Mouse (Mus musculus): ENCODE data around the gene Rnf113a1. TPM values are rescaled to one million over a fixed set of nuclear protein-coding genes. Genes with fewer than 3 reads are reported as not detected.

Rnf113a1 gene
- total RNA-seq (2023), result 3.2 TPM

GRCm38 (mm10) chrX:37191105-37191743 is at the start of gene Rnf113a1, which contains the start of gene Ndufa1:
Gene Rnf113a1, plus strand, starts transcription at chrX:37191245.
Gene Ndufa1, minus strand, starts transcription at chrX:37191163.

GRCm38 (mm10) chrX:37168742-37169141 is 22.3 kb upstream of the Rnf113a1 start, which contains the start of gene Akap14:
Gene Akap14, minus strand, starts transcription at chrX:37168842.

GRCm38 (mm10) chrX:37210941-37211340 is 19.9 kb downstream of the Rnf113a1 start, which contains the start of gene Gm9:
Gene Gm9, minus strand, starts transcription at chrX:37211041.

GRCm38 (mm10) chrX:37222158-37222557 is 31.1 kb downstream of the Rnf113a1 start, which contains the start of gene Rhox1:
Gene Rhox1, minus strand, starts transcription at chrX:37222258.

Other genes starting within 250 kb of the Rnf113a1 start
- 151 TPM for gene Sept6, start 199.5 kb upstream of the Rnf113a1 start, total RNA-seq (2023)
- gene Sowahd, start 142.4 kb upstream of the Rnf113a1 start, total RNA-seq (2023), result not detected
- 1,478 TPM for gene Rpl39, start 105.8 kb upstream of the Rnf113a1 start, total RNA-seq (2023)
- gene Upf3b, start 80.9 kb upstream of the Rnf113a1 start, total RNA-seq (2023), result 27.4 TPM
- gene Nkap, start 64.5 kb upstream of the Rnf113a1 start, total RNA-seq (2023), result 16.9 TPM
- gene Akap14, start 22.4 kb upstream of the Rnf113a1 start, total RNA-seq (2023), result not detected
- 87.6 TPM for gene Ndufa1, start 82 bp upstream of the Rnf113a1 start, total RNA-seq (2023)
- gene Gm9, start 19.8 kb downstream of the Rnf113a1 start, total RNA-seq (2023), result not detected
- gene Rhox1, start 31.0 kb downstream of the Rnf113a1 start, total RNA-seq (2023), result not detected
- not detected for gene Rhox2a, start 53.7 kb downstream of the Rnf113a1 start, total RNA-seq (2023)
- not detected for gene Rhox3a, start 58.7 kb downstream of the Rnf113a1 start, total RNA-seq (2023)
- not detected for gene Rhox4a, start 74.1 kb downstream of the Rnf113a1 start, total RNA-seq (2023)
- gene Rhox3a2, start 188.8 kb downstream of the Rnf113a1 start, total RNA-seq (2023), result not detected
- not detected for gene Rhox4a2, start 199.6 kb downstream of the Rnf113a1 start, total RNA-seq (2023)
- gene Rhox2b, start 220.8 kb downstream of the Rnf113a1 start, total RNA-seq (2023), result not detected
- not detected for gene Rhox4b, start 241.2 kb downstream of the Rnf113a1 start, total RNA-seq (2023)